Mouse (Mus musculus) adrenal gland, postnatal 14 days (tissue): ENCODE data around the gene Kantr. TPM values are rescaled to one million over a fixed set of nuclear protein-coding genes. Genes with fewer than 3 reads are reported as not detected.

ENCODE experiments used
- DNase-seq: peaks from one replicate; pipeline ENCODE4 v3.0.0; 2021; ENCODE audit warnings: mixed read lengths
- total RNA-seq: library from RNA; stranded (reverse); gene quantifications from 2 replicates; pipeline ENCODE4 v1.2.3, GENCODE M21; 2021

Kantr gene
- total RNA-seq, 1 experiment from 2014 or later, result 7.8 TPM

GRCm38 (mm10) chrX:152279384-152279783, 47.9 kb downstream of the Kantr start:
- no peak for DNase-seq

GRCm38 (mm10) chrX:152271189-152271588, 56.1 kb downstream of the Kantr start:
- no peak for DNase-seq

Other genes with a start within 250 kb of the Kantr start
- gene Iqsec2, start 183.2 kb downstream of the Kantr start, total RNA-seq, result 26.5 and 27.9 TPM in 2 replicates
- gene Kdm5c, start 94.5 kb downstream of the Kantr start, total RNA-seq, result 61.0 and 64.9 TPM in 2 replicates
- gene Tspyl2, start 14.9 kb upstream of the Kantr start, total RNA-seq, result 29.5 and 32.1 TPM in 2 replicates
- 2.7 and 3.1 TPM in 2 replicates for gene Gpr173, start 41.2 kb upstream of the Kantr start, total RNA-seq
- gene Cldn34a, start 235.8 kb upstream of the Kantr start, total RNA-seq, result not detected in 2 replicates